Mouse (Mus musculus) heart, postnatal 4 days (tissue): ENCODE data around the gene Hdhd5. TPM values are rescaled to one million over a fixed set of nuclear protein-coding genes. Genes with fewer than 3 reads are reported as not detected.

Source experiments
- DNase-seq: peaks from one replicate; pipeline ENCODE4 v3.0.0; 2021
- total RNA-seq, 2 experiments: library from RNA; stranded (reverse); gene quantifications; 2 replicates each; pipeline ENCODE4 v1.2.3; 2021

Hdhd5 gene
- total RNA-seq, 2 experiments from 2014 or later = 15.2 to 17.6 TPM

GRCm38 (mm10) chr6:120529123-120529522, 2.0 kb downstream of the Hdhd5 start:
- no peak for DNase-seq

DNA sequence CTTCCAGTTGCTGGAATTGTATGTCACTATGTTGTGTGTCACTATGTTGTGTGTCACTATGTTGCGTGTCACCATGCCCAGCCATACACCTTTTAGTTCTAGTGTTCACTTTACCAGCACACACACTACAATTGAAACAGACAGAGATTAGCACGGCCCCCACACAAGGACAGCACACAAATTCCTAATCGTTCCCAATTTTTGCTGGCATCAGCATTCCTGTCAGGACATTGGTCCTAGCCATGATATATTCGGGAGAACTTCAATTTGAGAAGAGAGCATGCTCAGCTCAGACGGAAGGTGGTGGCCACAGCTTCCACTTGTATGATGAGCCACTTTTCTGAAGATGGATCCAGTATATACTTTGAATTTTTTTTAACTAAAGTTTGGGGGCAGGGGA, 6.3 kb downstream of the Hdhd5 start:
- DNase-seq = no peak

GRCm38 (mm10) chr6:120519647-120520046, 11.5 kb downstream of the Hdhd5 start:
- DNase-seq = no peak

GRCm38 (mm10) chr6:120517311-120517710, 13.8 kb downstream of the Hdhd5 start:
- no peak for DNase-seq

- DNase-seq = no peak
Observed at GRCm38 (mm10) chr6:120516879-120517278, 14.2 kb downstream of the Hdhd5 start.

GRCm38 (mm10) chr6:120516422-120516821, 14.7 kb downstream of the Hdhd5 start:
- no peak for DNase-seq

GRCm38 (mm10) chr6:120511212-120511611, 19.9 kb downstream of the Hdhd5 start:
- DNase-seq = no peak

- DNase-seq = no peak
Observed at GRCm38 (mm10) chr6:120510425-120510824, 20.7 kb downstream of the Hdhd5 start.

DNA sequence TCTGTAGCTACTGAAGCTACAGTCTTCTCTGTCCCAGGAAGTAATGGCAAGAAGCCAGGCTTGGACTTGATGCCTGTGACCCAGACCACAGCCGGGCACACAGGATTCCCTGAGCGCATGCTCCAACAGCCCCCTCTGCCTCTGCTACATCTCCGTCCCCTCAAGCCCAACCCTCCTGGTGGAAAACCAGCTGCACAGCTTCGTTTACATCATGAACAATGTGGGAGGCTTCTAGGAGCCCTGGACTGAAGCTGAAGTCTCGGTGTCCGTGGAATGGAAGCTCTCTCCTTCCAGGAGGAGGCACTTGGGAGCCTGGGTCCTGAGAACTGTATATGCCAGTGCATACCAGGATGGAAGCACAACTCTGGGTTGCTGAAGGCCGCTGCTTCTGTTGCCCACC, 21.1 kb downstream of the Hdhd5 start:
- no peak for DNase-seq

GRCm38 (mm10) chr6:120508645-120509044, 22.5 kb downstream of the Hdhd5 start:
- DNase-seq = no peak

DNA sequence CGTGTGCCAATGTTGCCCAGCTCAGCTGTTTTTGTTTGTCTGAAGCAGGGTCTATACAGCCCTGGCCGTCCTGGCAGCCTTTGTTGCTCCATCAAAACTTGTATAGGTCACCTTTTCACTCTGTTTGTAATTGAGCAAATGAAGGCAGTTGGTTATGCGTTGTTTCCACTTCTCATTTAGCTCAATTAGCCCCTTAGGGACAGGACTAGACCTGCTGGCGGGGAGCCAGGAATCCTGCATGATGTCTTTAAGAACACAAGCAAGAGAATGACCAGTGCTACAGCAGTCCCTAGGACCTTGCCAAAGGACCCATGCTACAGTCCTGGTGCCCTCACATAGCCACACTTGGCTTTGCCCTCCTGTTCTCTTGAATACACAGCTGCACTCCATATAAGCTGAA, 25.6 kb downstream of the Hdhd5 start:
- peak; percentile 19 for DNase-seq

- DNase-seq = no peak
Observed at GRCm38 (mm10) chr6:120504051-120504450, 27.1 kb downstream of the Hdhd5 start.

GRCm38 (mm10) chr6:120496544-120496943, 34.6 kb downstream of the Hdhd5 start:
- no peak for DNase-seq

DNA sequence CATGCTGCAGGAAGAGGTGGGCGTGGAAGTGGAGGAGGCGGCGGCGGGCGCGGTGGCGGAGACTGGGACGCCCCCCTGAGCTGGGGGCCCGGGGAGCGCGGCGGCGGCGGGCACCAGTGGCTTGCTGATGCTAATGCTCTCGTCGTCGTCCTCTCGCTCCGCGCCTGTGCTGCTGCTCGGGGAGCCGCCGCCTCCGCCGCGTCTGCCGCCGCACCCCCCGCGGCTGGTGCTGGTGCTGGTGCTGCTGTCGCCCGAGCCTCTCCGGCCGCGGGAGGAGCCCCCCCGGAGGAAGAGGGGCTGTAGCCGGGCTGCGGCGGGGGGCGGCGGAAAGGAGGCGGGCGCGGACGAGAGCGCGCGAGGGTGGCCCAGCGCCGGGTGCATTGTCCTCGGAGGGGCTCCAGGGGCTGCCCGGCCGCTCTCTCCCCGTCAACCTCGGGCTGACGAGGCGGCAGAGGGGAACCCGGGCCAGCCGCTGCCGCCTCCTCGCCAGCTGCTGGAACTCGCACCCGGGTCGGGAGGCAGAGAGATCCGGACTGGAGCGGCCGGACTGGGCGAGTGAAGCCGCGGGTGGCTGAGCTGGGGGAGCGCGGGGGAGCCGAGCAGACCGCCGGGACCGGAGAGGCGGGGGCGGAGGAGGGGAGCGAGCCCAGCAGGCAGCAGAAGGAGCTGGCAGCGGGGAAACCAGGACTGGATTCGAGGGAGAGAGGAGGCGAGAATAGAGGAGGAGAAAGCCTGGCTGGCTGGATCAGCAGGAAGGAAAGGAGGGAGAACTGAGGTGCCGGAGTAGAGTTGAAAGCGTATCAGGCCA, 37.5 kb downstream of the Hdhd5 start, which contains the start of gene Tmem121b:
Gene Tmem121b (minus strand): TSS at position 434 of the 808 bp plus-strand sequence.
- peak; percentile 63 for DNase-seq

- peak; percentile 48 for DNase-seq
Observed at GRCm38 (mm10) chr6:120492499-120493373, 38.4 kb downstream of the Hdhd5 start.

GRCm38 (mm10) chr6:120491862-120492498, 39.1 kb downstream of the Hdhd5 start:
- no peak for DNase-seq

- DNase-seq = no peak
Observed at GRCm38 (mm10) chr6:120491064-120491463, 40.1 kb downstream of the Hdhd5 start.

- no peak for DNase-seq
Observed at GRCm38 (mm10) chr6:120489461-120489860, 41.7 kb downstream of the Hdhd5 start.

DNA sequence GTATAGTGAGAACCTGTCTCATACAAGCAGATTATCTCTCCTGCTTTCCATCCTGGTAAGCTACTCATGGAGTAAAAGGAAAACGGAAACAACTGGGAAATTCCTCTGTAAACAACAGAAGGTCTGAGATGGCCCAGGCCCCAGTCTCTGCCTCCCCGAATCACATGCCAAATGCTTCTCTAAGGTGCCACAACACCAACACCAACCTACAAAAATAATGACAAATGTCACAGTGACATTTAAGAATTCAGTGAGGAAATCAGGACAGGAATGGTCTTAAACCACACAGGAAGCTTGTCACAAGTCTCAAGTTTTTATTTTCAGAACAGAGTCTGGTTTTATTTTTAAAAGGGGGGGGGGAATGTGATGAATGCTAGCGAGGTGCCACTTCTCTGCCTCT, 42.5 kb downstream of the Hdhd5 start:
- DNase-seq = no peak

DNA sequence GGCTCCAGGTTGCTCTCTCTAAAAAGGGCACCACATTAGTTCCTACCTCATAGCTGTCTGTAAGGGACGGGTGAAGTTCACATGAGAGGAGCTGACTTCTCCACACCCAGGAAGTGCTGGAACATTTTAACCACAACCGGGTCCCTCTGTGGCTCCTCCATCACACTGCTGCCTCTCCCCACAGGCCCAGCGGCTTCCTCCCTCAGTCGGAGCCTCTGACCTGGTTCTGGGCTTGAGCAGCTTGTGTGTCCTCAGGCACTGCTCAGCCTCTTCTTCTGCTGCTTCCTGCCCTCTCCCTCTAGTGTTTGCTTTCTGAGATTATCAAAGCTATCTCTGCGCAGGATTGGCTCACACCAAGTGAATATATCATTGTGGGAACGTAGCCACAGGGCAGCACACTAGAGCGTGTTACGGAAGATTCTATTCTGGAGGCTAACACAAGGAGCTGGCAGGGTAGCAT, 45.0 kb downstream of the Hdhd5 start:
- no peak for DNase-seq

GRCm38 (mm10) chr6:120485038-120485437, 46.1 kb downstream of the Hdhd5 start:
- no peak for DNase-seq

DNA sequence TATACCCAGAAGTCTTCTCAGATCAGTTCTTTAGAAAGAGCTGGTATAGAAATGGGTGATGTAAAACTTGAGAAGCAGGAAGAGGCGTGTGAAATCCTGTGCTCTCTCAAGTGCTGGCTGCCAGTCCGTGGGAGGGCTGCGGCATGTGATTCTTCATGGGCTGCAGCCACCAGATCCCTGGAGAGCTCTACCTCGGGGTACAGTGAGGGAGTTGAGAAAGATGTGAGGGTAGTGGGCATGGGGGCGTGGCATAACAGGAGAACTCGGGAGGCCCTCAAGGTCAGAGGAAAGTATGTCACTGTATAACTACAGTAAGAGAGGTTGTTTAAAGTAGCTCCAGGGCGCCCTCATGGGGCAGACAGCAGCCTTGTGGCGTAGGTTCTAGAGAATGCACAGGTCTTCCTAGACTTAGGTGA, 47.9 kb downstream of the Hdhd5 start:
- DNase-seq = peak; percentile 64

GRCm38 (mm10) chr6:120482756-120483155, 48.4 kb downstream of the Hdhd5 start:
- no peak for DNase-seq
